Mouse (Mus musculus): ENCODE results near the gene Gm10644.
"Not testable (repeated sequence)": the region's sequence is repeated elsewhere in the genome, so short reads cannot be mapped to it uniquely, and the experiment has no call there.

The Gm10644 gene

DNA sequence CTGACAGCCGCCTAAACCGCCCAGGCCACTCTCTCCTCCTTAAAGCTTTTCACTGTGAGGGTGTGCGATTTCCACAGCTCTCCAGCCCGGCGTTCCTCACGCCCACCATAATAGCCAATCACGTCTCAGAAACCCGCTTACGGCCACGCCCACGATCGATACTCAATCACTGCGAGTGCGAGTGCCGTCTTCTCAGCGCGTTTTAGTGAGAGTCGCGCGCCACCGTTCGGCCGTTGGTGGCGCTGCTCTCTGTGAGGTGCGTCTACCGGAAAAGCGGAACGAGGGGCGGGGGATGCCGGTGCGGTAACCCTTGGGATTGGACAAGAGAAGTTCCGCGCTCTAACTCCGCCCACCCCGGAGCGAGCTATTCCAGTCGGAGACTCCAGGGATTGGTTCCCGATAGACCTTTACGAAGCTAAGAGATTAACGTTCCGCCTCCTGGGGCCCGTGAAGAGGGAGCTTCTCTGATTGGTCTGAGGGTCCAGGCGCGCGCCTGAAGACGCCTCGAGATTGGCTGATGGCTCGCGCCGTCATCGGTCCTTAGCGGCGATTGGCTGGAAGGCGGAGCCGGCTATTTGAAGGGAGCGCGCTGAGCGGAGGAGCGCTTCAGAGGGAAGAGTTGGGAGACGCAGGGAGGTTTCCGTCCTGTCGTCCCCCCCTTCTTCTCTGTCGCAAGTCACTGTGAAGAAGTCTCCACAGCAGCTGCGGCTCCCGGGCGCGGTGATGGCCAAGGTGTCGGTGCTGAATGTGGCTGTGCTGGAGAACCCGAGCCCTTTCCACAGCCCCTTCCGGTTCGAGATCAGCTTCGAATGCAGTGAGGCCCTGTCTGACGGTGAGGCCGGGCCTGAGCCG, at the start of gene Gm10644, which contains the start of gene Asf1b:
Gm10644 (minus strand) TSS at position 100 of the 852 bp plus-strand sequence.
Asf1b (plus strand) TSS at position 402 of the 852 bp plus-strand sequence.
- peak; percentile 100 for DNase-seq (ENCODE audit: low read depth, low spot score)

DNA sequence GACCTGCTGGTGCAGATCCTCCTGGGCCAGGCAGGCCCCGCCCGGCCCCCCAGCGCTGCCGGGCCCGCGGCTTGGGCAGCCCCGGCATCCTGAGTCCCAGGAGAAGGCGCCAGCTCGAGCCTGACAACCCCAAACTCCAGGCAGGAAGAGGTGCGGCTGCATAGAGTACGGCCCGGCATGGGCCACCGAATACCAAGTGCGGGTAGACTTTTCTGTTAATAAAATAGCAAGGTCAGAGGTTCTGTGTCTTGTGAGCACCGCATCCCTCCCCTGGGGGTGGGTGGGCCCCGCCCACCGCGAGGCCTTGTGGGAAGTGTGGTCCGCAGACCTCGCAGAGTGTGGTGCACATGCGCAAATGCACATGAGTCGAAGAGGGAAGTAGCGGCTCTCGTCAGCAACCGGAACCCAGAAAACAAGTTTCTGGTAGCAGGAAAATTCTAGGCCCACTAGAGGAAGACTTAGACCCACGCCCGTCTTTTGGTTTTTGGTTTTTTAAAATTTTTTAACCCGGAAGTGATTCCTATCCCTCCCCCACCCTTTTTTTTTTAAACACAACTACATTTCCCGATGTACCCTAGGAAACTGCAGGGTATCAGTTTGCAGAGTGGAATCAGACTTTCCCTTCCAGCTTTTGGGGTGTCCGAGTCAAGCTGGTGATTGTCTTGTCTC, 49.7 kb upstream of the Gm10644 start:
- DNase-seq (ENCODE audit: low read depth, low spot score), result peak; percentile 82

GRCm38 (mm10) chr8:84003612-84004246, 48.7 kb upstream of the Gm10644 start:
- no peak for DNase-seq (ENCODE audit: low read depth, low spot score)

GRCm38 (mm10) chr8:84002957-84003611, 48.1 kb upstream of the Gm10644 start:
- DNase-seq (ENCODE audit: low read depth, low spot score), result no peak

DNA sequence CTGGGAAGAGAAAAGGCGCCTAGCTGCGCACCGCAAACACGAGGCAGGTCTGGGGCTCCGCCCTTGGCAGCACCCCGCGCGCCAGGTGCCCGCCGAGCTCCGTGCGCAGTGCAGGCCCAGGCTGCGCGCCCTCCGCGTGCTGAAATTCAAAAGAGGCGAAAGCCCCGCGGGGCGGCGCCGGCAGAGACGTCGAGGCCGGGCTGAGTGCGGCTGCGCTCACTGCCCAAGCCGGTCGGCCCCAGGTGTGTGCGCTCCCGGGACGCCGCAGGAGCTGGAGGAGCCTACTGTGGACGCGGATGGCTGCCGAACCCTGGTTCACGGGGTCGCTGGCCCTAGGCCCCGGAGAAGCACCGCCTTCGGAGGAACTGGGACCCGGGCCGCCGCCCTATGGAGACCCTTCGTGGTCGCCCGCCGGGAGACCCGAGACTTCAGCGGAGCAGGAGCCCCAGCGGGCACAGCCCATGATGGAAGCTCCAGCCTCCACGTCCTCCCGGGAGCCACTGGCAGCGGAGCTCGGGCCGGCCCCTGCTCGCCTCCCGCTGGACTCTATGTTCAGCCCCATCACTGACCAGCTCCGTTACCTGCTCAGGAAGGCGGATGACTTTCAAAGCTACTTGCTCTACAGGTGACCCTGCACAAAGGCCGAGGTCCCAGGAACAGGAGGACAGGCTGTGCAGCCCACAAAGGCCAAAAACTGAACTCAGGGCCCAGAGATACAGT, 46.4 kb upstream of the Gm10644 start, which contains the start of gene 1700067K01Rik:
1700067K01Rik (plus strand) TSS at position 222 of the 720 bp plus-strand sequence.
- no peak for DNase-seq (ENCODE audit: low read depth, low spot score)

- DNase-seq (ENCODE audit: low read depth, low spot score), result no peak
These were observed 44.8 kb upstream of the Gm10644 start for GRCm38 (mm10) chr8:83999825-84000224.

GRCm38 (mm10) chr8:83999057-83999705, 44.2 kb upstream of the Gm10644 start:
- no peak for DNase-seq (ENCODE audit: low read depth, low spot score)

- DNase-seq (ENCODE audit: low read depth, low spot score), result no peak
These were observed 43.4 kb upstream of the Gm10644 start for GRCm38 (mm10) chr8:83998231-83999056.

GRCm38 (mm10) chr8:83997511-83998141, 42.6 kb upstream of the Gm10644 start, which contains the start of gene Samd1:
TSS of gene Samd1 (plus strand) at chr8:83997672.
- DNase-seq (ENCODE audit: low read depth, low spot score), result no peak

GRCm38 (mm10) chr8:83996567-83997505, 41.8 kb upstream of the Gm10644 start:
- DNase-seq (ENCODE audit: low read depth, low spot score), result peak; percentile 73

DNA sequence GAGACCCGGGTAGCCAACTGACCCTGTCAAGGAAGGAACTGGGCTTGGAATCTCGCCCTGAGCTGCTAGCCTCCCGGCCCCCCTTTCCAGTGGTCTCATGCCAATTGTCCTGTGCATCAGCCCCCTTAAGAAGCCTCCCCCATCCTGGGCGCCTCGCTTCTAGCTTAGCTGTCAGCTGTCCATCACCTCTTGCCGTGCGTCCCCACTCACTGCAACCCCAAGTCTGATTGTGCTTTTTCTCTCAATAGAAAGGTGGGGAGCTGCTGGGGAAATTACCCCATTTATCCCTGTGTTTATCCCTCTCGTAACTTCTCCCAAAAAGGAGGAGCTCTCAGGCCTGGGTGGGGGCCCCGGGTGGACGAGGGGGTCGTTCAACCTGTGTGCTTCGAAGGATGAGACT, 41.0 kb upstream of the Gm10644 start:
- no peak for DNase-seq (ENCODE audit: low read depth, low spot score)

DNA sequence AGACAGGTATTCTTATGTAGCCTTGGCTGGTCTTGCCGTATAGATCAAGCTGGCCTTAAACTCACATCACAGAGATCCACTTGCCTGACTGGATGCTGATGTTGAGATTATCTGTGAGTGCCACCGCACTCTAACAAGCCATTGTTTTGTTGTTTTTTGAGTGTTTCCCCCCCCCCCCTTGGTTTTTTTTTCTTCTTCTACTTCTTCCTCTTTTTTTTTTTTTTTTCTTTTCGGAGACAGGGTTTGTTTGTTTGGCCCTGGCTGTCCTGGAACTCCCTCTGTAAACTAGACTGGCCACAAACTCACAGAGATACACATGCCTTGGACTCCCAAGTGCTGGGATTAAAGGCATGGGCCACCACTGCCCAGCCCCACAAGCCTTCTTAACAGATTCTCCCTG, 39.0 kb upstream of the Gm10644 start:
- DNase-seq (ENCODE audit: low read depth, low spot score), result no peak

GRCm38 (mm10) chr8:83992488-83992887, 37.5 kb upstream of the Gm10644 start:
- DNase-seq (ENCODE audit: low read depth, low spot score), result no peak

DNA sequence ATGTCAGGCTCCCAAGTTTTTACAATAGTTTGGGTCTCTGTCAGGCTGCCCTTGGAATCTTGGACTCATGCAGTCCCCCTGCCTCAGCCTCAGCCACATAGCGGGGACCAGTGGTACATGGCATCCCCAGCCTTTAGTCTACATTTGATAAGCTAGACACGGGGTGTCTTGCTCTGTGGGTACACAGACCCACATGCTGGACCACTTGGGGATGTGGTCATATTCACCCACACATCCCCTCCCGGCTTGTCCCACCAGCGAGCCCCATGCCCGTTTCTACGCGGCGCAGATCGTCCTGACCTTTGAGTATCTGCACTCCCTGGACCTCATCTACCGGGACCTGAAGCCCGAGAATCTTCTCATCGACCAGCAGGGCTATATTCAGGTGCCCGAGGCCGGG, 35.2 kb upstream of the Gm10644 start:
- DNase-seq (ENCODE audit: low read depth, low spot score), result no peak

DNA sequence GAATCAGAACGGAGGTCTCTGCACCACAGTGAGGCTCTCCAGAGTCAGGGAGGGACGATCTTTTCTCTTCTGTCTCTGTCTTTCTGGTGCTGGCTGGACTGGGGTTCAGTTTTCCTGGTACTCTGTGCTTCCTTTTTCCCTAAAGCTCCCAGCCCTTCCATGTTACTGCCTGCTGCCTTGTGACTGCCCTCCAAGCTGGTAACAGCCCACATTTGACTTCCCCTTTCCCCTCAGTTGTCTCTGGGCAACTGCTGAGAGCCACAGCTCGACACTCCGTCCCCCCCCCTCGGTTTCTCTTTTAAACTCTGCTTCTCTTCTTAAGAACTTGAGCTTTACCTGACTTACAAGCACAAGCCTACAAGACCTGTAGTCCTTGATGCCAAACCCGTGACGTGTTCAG, 34.2 kb upstream of the Gm10644 start:
- no peak for DNase-seq (ENCODE audit: low read depth, low spot score)

- DNase-seq (ENCODE audit: low read depth, low spot score), result not testable (repeated sequence)
These were observed 28.2 kb upstream of the Gm10644 start for GRCm38 (mm10) chr8:83983222-83983621.

GRCm38 (mm10) chr8:83982449-83982848, 27.4 kb upstream of the Gm10644 start:
- no peak for DNase-seq (ENCODE audit: low read depth, low spot score)

DNA sequence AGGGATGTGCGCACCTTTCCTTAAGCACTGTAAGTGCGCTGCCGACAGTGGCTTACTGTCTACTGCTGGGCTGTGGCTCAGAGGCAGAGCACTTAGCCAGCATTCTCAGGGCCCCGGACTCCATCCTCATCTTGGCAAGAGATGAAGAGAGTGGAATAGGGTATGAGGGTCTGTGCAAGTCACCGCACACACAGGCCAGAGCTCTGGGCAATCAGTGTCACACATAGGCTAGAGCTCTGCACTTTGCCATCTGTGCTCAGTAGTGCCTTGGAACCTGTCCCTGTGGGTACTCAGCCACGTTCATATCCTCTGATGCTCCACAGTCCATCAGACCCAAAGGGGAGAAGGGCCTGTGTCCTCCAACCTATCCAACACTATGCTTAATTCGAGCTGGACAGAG, 26.5 kb upstream of the Gm10644 start:
- DNase-seq (ENCODE audit: low read depth, low spot score), result no peak

All from brain, embryonic 18.5 days (tissue).